Mouse (Mus musculus): ENCODE results near the gene Jak3.
"Not testable (repeated sequence)": the region's sequence is repeated elsewhere in the genome, so short reads cannot be mapped to it uniquely, and the experiment has no call there.

The Jak3 gene

GRCm38 (mm10) chr8:71725122-71725924 lies 49.2 kb downstream of the Jak3 start, which contains the start of gene Fcho1:
TSS of gene Fcho1 (minus strand) at chr8:71725716.
- DNase-seq: peak; percentile 71

GRCm38 (mm10) chr8:71728240-71728785 lies 52.2 kb downstream of the Jak3 start:
- DNase-seq: no peak

- no peak for DNase-seq
These were observed 52.9 kb downstream of the Jak3 start for GRCm38 (mm10) chr8:71728826-71729620.

- peak; percentile 65 for DNase-seq
These were observed 55.6 kb downstream of the Jak3 start for GRCm38 (mm10) chr8:71731652-71732230.

- not testable (repeated sequence) for DNase-seq
These were observed 62.2 kb downstream of the Jak3 start for GRCm38 (mm10) chr8:71738316-71738715.

All from kidney, adult 9 months (tissue).